Mouse (Mus musculus) gastrocnemius, adult 2 months (tissue): ENCODE data around the gene Sugct. TPM values are rescaled to one million over a fixed set of nuclear protein-coding genes. Genes with fewer than 3 reads are reported as not detected.
"Not testable (repeated sequence)": the region's sequence is repeated elsewhere in the genome, so short reads cannot be mapped to it uniquely, and the experiment has no call there.

ENCODE experiments used
- DNase-seq: peaks from one replicate; pipeline ENCODE4 v3.0.0; 2022
- H3K27ac ChIP-seq: fragments of 200-600 bp; 2 replicates; pipeline ENCODE4 v1.8.1; 2022; ENCODE audit warnings: mild to moderate bottlenecking
- H3K4me3 ChIP-seq: fragments of 200-600 bp; 2 replicates; pipeline ENCODE4 v1.8.1; 2022; ENCODE audit warnings: mild to moderate bottlenecking, moderate library complexity
- CTCF ChIP-seq: fragments of 200-600 bp; IDR thresholded peaks from 2 replicates; pipeline ENCODE4 v1.8.1; 2022; ENCODE audit warnings: antibody characterized with exemption, mild to moderate bottlenecking, moderate library complexity
- intact Hi-C: fragments of 180-260 bp; cut with DNase I; formaldehyde crosslinking; loops from one replicate; pipeline ENCODE4 v1.15.1; 2025
- total RNA-seq, 2 experiments: library from RNA; stranded (reverse); gene quantifications; 2 replicates each; pipeline ENCODE4 v1.2.3; 2021

Sugct gene
- total RNA-seq, 2 experiments from 2014 or later = 0.82 to 1.4 TPM

DNA sequence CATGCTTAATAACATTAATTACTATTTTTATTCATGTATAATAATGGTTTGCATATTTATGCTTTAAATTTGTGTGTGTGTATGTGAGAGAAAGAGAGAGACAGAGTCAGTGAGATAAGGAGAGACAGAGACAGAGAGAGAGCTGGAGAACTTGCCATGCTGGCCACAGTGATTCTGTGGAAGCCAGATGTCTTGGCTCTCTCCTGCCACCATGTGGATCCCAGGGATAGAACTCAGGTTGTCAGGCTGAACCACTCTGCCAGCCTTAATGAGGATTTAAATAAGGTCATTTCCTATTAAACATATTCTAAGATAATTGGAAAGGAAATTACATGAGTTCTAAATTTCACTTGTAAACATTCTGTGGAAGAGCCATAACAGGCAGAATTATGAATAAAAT lies 110.5 kb downstream of the Sugct start:
- TF ChIP-seq CTCF = peak; percentile 35
- intact Hi-C loops = no loop called here
- no peak overlapping the region for H3K4me3 ChIP-seq
- no peak for DNase-seq
- no peak overlapping the region for H3K27ac ChIP-seq

DNA sequence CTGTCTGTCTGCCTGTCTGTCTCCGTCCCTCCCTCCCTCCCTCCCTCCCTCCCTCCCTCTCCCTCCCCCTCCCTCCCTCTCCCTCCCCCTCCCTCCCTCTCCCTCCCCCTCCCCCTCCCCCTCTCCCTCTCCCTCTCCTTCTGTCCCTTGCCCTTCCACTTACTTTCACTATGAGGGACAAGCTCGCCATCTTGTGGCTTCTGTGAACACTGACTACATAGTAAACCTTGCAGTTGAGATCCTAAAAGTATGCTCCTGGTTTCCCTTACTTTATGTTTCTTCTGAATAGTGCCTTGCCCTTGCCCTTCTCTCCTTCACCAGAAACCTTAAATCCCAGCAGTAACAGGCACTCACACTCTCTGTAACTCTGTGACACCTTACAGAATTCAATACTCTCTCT lies 113.7 kb downstream of the Sugct start:
- no peak overlapping the region for H3K27ac ChIP-seq
- no peak for DNase-seq
- no peak overlapping the region for H3K4me3 ChIP-seq
- intact Hi-C loops = no loop called here
- peak; percentile 4; the same call in 1 of the 2 replicates for TF ChIP-seq CTCF

DNA sequence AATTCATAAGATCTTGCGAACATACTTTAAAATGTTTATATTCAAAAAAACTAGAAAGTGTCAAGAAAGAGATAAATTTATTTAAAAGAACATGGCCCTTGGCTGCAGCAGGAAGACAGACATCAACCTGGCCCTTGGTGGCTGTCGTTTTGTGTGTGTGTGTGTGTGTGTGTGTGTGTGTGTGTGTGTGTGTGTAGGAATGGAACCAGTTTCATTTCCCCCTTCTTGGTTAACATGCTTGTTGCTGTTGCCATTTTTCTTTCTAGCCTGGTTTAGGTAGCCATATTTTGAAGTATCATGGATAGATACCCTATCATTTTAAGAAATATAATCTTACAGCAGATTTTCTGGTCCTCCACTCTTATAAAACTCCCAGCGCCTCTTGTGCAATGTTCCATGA lies 136.0 kb downstream of the Sugct start:
- Histone ChIP-seq H3K27ac (no peak overlapping the region), H3K4me3 (no peak overlapping the region)
- TF ChIP-seq CTCF = no peak
- intact Hi-C loops = no loop called here
- no peak for DNase-seq

DNA sequence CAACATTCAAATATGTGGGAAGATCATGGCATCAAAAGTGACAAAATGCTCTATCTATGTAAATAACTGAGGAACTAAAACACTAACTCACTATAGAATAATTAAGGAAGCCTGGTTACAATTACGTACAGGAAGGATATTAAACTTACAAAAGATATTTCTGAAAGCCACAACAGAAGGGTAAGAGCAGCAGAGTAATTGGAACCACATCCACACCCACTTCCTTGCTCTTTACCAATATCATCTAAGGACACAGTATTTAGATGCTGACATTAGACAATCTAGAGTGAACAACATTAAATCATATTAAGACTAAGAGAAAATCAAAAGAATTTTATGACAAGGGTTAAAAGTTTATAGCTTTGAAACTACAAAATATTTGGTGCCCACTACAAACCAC lies 159.0 kb downstream of the Sugct start:
- TF ChIP-seq CTCF = no peak
- Histone ChIP-seq H3K27ac (no peak overlapping the region), H3K4me3 (no peak overlapping the region)
- intact Hi-C loops = no loop called here
- DNase-seq = no peak

DNA sequence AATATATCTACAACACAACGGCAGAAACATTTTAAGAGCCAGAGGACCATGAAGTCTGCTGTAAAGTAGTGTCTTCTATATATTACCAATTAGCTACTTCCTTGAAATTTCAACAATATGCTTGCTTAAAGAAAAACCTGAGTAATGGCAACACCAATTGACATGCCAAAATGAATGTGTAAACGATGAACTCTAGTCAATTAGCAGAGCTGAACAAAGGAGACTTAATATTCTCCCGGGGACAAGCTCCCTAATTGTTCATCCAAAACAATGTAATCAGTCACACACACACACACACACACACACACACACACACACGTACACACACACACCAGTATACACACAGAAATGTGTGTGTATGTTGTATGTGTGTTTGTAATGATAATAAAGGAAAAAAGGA lies 160.5 kb downstream of the Sugct start:
- no peak for TF ChIP-seq CTCF
- intact Hi-C loops = no loop called here
- DNase-seq = no peak
- H3K4me3 ChIP-seq = no peak overlapping the region
- no peak overlapping the region for H3K27ac ChIP-seq

DNA sequence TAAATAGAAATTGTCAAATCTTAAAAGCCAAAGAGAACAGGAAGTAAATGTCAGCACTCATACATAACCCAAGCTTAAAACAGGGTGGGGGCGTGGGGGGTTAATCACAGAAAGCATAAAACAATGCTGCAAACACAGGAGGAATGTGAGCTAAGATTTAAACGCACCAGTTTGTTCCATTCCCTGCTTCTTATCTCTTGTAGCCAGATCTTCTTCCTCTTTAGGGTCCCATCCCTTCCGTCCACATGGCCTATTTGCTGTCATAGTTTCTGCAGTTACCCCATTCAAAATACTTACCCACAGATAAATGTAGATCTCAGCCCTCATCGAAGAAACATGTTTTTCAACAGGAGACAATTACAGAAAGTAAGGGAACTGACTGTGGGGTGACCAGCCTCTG lies 160.9 kb downstream of the Sugct start:
- intact Hi-C loops = no loop called here
- no peak for TF ChIP-seq CTCF

DNA sequence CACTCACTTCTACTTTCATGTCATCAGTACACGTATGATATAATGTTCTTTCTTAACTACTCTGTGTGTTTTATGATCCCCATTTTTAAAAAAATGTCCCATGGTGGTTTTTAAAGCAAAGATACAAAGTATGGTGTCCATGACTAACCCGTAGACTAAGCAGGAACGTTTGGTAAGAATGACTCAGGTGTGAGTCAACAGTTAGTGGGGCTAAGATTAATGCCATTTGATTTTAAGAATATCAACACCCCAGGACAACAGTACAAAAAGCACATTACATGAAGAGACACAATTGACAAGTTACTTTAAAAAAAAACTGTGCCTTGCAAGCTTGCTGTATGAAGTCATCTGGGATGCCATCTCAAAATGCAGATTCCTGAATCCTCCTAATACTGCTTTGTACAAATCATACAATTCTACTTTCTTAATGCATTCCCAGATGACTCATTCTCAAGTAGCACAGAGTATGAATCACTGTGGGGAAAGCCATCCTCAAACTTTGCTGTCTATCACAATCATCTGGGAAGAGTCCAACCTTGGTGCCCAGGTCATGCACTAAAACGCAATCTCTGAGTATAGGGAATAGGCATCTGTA lies 184.1 kb downstream of the Sugct start:
- DNase-seq = no peak

More for the DNA sequence above, 160.9 kb downstream of the Sugct start:
- DNase-seq = no peak
- Histone ChIP-seq H3K4me3 (no peak overlapping the region), H3K27ac (no peak overlapping the region)

DNA sequence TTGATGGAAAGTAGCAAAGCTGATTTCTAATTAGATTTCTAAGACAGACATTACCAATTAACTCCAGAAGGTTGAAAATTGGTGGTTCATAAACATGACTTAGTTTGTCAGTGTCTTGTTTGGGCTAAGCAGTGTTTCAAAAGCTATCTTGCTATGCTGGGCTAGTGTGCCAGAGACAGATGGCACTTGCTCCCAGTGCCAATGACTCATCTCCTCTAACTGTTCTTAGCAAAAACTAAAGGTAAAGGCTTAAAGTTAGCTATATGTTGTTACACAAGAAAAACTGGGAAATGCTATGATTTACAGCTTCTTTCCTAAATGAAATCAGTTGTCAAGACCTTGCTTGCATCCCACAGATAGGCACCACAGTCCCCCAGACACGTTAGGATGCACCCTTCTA lies 200.4 kb downstream of the Sugct start:
- DNase-seq = no peak
- intact Hi-C loops = no loop called here
- TF ChIP-seq CTCF = no peak
- no peak overlapping the region for H3K4me3 ChIP-seq
- H3K27ac ChIP-seq = no peak overlapping the region

More for the DNA sequence above, 184.1 kb downstream of the Sugct start:
- TF ChIP-seq CTCF = no peak
- intact Hi-C loops = no loop called here
- Histone ChIP-seq H3K27ac (no peak overlapping the region), H3K4me3 (no peak overlapping the region)

DNA sequence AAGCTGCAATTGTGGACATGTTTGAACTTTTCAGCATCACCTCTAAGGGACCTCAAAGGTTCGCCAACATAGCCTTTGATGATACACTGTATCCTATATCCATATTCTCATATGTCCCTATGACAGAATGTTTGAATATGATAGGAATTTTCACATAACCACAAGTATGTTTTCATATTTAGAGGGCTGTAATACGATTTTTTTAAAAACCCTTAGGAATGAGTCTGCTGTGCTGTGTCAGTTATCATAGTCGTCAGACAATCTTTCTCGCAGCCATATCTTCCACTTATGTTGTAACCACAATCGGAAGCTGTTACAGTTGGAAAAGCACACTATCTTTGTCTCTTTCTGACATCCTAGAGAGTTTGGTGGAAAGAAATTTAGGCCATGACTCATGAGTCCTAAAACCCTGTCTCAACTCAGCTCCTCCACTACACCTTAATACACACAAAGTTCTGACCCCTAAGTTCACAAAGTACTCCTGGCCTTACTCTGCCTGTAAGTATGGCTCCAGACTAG lies 201.2 kb downstream of the Sugct start:
- Histone ChIP-seq H3K4me3 (no peak overlapping the region), H3K27ac (no peak overlapping the region)
- DNase-seq = no peak
- intact Hi-C loops = no loop called here
- TF ChIP-seq CTCF = no peak

DNA sequence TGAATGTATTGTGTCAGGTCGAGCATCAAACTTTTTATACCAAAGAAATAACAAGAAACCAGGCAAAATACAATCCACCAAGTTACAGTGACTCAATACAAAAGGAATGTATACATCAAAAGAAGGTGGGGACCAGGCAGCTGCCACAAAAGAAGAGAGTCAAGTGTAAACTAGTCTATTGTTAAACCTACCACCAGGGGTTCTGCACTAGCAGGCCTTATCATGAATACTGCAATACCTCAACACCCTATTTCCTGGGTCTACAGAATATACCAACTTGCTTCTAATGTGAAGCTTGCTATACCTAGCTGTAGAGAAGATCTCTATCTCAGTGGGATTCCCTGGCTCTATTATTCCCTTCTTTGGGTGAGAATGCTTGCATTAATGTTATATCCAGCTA lies 237.4 kb downstream of the Sugct start:
- intact Hi-C loops, H3K4me3 ChIP-seq, H3K27ac ChIP-seq, DNase-seq: not testable (repeated sequence)

DNA sequence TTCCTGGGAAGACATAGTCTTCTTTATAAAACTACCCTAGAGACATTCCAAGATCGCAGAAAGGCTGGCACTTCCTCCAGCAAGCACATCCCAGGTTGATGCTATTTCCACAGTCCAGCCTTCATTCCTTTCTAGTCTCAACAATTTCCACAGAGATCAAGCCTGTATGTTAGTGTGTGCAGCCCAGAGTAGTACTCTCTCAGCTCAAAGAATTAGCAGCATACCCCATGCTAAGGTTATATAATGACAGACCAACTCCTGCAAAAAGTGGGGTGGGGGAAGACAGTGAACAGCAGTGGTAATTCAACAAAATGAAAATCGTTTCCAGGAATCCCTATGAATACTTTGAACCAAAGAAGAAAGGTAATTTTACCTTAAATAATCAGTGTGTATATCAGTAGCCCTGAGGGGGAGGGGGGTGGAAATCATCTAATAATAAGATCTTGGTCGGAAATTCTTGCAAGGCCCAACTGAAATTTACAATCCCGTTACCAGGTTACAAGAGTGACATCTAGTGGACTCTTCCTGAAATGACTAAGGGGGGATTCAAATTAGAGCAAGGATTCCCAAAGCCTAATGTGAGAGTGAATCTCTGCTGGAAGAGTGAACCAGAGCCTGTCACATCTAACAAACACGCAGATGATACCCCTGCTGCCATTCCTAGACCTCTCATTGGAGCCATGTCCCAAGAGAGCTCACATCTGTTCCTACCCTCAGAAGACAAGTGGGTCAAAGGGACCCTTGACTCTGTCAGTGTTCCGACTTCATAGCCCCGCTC lies 263.0 kb downstream of the Sugct start:
- Histone ChIP-seq H3K27ac (no peak overlapping the region), H3K4me3 (no peak overlapping the region)
- no peak for DNase-seq
- intact Hi-C loops = no loop called here
- peak; percentile 72 for TF ChIP-seq CTCF

DNA sequence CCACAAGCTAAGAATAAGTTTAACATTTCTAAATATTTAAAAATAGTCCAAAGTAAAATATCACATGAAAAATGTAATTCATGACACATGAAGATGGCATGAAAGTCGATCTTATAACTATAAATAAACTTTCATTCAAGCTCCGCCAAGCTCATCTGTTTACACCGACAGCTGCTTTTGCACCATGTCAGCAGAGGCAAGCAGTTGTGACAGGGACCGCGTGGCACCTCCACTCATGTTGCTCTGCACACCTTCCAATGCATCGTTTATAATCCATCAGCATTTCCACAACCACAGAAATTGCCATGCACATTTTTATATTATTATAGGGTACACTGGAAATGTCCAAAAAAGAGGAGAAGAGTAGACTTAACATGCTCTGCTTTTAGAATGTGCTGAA lies 273.5 kb downstream of the Sugct start:
- no peak overlapping the region; the same call in 1 of the 2 replicates for H3K27ac ChIP-seq
- peak; percentile 43 for DNase-seq
- intact Hi-C loops = no loop called here

DNA sequence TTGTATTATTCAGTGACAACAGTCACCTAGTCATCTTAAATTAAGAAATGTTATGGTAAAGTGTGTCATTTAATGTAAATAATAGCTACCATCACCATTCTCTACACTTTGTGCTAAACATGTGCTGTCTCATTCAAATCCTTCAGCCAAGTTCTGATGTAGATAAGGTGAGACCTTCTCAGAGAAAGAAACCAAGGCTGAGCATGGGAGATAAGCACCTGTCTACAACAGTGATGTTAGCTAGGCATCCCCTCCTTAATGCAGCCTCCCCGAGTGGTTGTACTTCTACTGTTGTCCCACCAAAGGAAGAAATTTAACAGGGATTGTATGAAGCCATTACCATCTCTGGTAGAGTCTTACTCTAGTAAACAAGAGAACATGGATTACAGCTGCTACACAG lies 274.8 kb downstream of the Sugct start:
- intact Hi-C loops = no loop called here
- TF ChIP-seq CTCF = no peak
- H3K4me3 ChIP-seq = no peak overlapping the region

More for the DNA sequence above, 273.5 kb downstream of the Sugct start:
- no peak overlapping the region for H3K4me3 ChIP-seq
- no peak for TF ChIP-seq CTCF

More for the DNA sequence above, 274.8 kb downstream of the Sugct start:
- H3K27ac ChIP-seq = no peak overlapping the region
- DNase-seq = no peak
